Mouse (Mus musculus) liver, embryonic 18 days (tissue): ENCODE data around the gene Zfyve19. TPM values are rescaled to one million over a fixed set of nuclear protein-coding genes. Genes with fewer than 3 reads are reported as not detected.

Experiments used
- polyA plus RNA-seq: library from polyadenylated mRNA; depleted of rRNA; stranded (reverse); fragments of >200 nt; gene quantifications from 2 replicates; pipeline ENCODE4 v1.2.3, GENCODE M21; 2012; rRNA removed

Zfyve19 gene
- polyA plus RNA-seq: 16.9 and 24.4 TPM in 2 replicates

DNA sequence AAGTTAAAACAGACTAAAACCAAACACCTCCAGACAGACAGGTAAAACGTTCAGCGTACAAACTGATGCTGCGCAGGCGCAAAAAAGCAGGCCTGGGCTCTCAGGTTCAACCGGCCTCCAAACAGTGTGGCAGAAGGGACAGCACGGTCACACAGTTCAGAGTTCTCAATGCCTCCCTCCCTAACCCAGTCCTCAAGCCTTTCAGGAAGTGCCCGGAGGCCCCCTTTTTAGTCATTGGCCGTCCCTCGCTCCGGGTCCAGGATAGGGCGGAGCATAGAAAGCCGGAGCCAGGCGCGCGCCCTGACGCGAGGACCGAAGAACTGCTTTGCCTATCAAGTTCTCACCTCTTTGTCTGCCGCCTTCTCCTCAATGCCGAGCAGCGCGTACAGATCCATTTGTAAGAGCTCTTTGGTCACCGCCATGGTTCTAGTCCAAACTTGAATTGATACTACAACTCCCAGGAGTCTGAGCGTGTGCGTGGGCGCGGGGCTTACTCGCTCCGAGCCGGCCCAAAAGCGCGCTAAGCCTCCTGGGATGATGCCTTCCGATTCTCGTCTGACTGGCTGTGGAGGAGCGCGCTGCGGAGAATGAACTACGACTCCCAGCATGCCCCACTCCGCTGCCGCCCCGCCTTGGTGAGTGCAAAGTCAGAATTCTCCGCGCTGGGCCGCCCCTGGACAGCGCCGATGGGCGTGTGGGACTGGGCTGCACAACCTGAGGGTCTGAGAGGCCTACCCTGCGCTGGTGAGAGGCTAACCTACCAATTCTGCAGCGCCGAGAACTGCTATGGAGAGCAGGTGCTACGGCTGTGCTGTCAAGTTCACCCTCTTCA lies at the start of gene Zfyve19, which contains the start of gene Dnajc17:
Gene Zfyve19 (plus strand): TSS at position 274 of the 832 bp plus-strand sequence.
Gene Dnajc17 (minus strand): TSS at position 452 of the 832 bp plus-strand sequence.

GRCm38 (mm10) chr2:119166901-119167865 lies 41.2 kb upstream of the Zfyve19 start, which contains the start of gene Gchfr:
TSS of gene Gchfr (plus strand) at chr2:119167773.

DNA sequence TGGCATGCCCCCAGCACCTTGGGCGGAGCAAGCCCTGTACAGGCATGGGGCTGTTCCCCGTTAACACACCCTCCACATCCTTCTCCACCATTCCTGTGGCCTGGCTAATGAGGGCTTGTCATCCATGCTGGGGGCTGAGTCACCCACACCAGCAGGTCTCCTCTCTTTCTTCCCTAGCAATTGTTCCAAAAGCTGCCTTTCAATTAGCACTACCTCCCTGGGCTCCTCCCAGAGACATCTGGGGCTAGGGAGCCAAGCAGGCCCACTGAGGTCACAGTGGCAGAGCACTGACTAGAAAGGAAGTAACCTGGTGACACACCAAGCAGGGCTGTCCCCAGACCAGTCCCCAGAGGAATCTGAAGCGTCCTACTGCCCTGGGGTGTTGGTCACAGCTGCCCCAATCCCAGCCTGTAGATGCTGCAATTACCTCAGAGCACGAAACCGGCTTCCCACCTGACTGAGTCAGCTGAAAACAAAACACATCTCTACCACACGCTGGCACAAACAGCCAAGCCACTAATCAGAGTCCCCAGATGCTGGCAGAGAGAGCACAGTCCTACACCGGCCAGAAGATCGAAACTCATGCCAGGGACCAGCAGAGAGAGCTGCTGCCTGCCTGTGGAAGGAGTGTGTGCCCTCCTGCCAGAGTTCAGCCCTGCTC lies 34.3 kb upstream of the Zfyve19 start, which contains the start of gene Gm14137:
Gene Gm14137 (plus strand): TSS at position 519 of the 661 bp plus-strand sequence.

DNA sequence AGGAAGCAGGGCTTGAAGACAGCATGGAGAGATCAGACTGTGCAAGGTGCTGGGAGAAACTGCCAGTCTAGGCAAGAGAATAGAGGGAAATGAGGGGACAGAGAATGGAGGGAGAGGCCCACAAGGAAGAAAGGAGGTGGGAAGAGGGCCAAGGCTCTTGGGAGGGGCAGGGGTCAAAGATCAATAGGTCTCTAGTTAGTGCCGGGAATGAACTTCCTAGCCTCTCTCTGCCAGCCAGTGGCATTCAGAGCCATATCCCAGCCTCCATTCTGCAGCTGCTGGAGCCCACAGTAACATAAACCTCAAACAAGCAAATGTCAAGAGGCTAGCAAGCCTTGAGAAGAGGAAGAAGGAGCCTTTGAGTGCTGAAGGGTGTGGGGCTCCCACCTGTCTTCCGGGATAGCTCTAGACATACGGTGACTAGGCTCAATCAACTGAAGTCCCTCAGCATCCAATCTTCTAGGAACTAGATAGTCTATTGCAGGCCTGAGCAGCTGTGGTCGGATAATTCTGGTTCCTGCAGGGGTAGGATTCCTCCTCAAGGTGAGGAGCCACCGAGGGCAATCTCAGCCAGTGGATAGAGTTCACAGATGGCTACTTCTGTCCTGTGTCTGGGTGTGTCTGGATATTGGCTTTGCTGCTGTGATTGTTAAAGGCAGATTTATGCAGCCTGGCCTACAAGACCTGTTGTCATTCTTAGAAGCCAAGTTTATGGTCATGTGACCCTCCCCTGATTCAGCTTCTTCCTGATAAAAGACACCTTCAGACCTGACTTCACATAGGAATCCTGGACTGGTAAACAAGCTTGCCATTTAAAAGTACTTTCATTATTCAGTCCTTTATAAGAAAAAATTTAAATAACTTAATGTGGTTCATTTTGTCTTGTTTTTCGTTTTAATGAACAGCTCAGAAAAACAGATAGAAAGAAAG lies 21.6 kb downstream of the Zfyve19 start, which contains the start of gene Ppp1r14d:
Gene Ppp1r14d (minus strand): TSS at position 132 of the 930 bp plus-strand sequence.

GRCm38 (mm10) chr2:119237210-119237870 lies 28.9 kb downstream of the Zfyve19 start, which contains the start of gene Spint1:
TSS of gene Spint1 (plus strand) at chr2:119237362.

Other genes with a start within 250 kb of the Zfyve19 start
- gene Ccdc32, start 179.2 kb upstream of the Zfyve19 start, polyA plus RNA-seq: 6.6 and 6.8 TPM in 2 replicates
- gene Rpusd2, start 173.8 kb upstream of the Zfyve19 start, polyA plus RNA-seq: 2.4 and 2.5 TPM in 2 replicates
- gene Knl1, start 161.5 kb upstream of the Zfyve19 start, polyA plus RNA-seq: 2.6 and 3.0 TPM in 2 replicates
- 9.2 and 10.7 TPM in 2 replicates for gene Rad51, start 95.8 kb upstream of the Zfyve19 start, polyA plus RNA-seq
- gene Rmdn3, start 51.6 kb upstream of the Zfyve19 start, polyA plus RNA-seq: 19.7 and 22.1 TPM in 2 replicates
- gene Gchfr, start 40.8 kb upstream of the Zfyve19 start, polyA plus RNA-seq: 92.5 and 95.7 TPM in 2 replicates
- 0.01 TPM in 2 replicates for gene Gm14137, start 34.1 kb upstream of the Zfyve19 start, polyA plus RNA-seq
- 7.8 and 9.4 TPM in 2 replicates for gene Dnajc17, start 178 bp downstream of the Zfyve19 start, polyA plus RNA-seq
- gene Ppp1r14d, start 21.3 kb downstream of the Zfyve19 start, polyA plus RNA-seq: 0.07 TPM in 1 of 2 replicates, not detected in the other
- gene Spint1, start 28.7 kb downstream of the Zfyve19 start, polyA plus RNA-seq: 0.55 and 0.64 TPM in 2 replicates
- 0.08 and 0.11 TPM in 2 replicates for gene Rhov, start 62.7 kb downstream of the Zfyve19 start, polyA plus RNA-seq
- gene Vps18, start 80.1 kb downstream of the Zfyve19 start, polyA plus RNA-seq: 4.1 and 4.5 TPM in 2 replicates
- gene Dll4, start 117.2 kb downstream of the Zfyve19 start, polyA plus RNA-seq: 2.2 and 2.8 TPM in 2 replicates
- gene Chac1, start 142.6 kb downstream of the Zfyve19 start, polyA plus RNA-seq: 0.37 and 0.55 TPM in 2 replicates